Mouse (Mus musculus): Measurements from ENCODE around the gene Pus10. TPM values are rescaled to one million over a fixed set of nuclear protein-coding genes. Genes with fewer than 3 reads are reported as not detected.

Gene Pus10
- total and polyA plus RNA-seq, 3 experiments: 43.4 to 416 (median 52.5) TPM

DNA sequence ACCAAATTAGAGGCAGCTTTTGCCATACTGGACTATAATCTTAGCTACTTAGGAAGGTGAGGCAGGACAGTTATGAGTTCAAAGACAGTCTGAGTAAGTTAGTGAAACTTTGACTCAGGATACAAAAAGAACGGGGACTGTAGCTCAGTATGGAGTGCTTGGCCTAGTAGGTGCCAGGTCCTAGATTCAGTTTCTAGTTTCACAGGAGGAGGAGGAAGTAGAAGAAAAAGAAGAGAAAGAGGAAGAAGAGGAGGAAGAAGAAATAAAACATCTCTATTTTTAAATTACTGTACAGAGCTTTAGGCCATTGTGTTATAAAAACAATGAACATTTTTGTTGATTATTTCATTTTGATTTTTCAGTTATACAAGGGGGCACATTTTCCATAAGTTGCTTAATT is 22.6 kb downstream of the Pus10 start:
- no peak overlapping the region for H3K9ac ChIP-seq (ENCODE audit: control insufficient read depth, low read depth, low read length, poor library complexity, severe bottlenecking)
- H3K79me2 ChIP-seq (ENCODE audit: control insufficient read depth, insufficient read depth, low read length, poor library complexity): no peaks in the 10 kb centered on the region
- no peaks in the 10 kb centered on the region for H3K27me3 ChIP-seq (ENCODE audit: control insufficient read depth in 1 of 2, insufficient read depth in 2 of 2, low read length in 2 of 2)
- TF ChIP-seq MYC (IDR thresholded peaks at IDR 0.05; ENCODE audit: low read depth, low read length): no peak
- no peak for TF ChIP-seq MAX (IDR thresholded peaks at IDR 0.05; ENCODE audit: low read length)
- no peak for TF ChIP-seq NRF1 (IDR thresholded peaks at IDR 0.05; ENCODE audit: insufficient read depth, low read depth, low read length, poor library complexity, severe bottlenecking)
- TF ChIP-seq SMC3 (IDR thresholded peaks at IDR 0.05; ENCODE audit: low read depth, low read length): no peak
- no peak for TF ChIP-seq GABPA (IDR thresholded peaks at IDR 0.05; ENCODE audit: low read depth, low read length)
- no peak for TF ChIP-seq NELFE (IDR thresholded peaks at IDR 0.05; ENCODE audit: low read depth, low read length)
- no peak for TF ChIP-seq RCOR1 (IDR thresholded peaks at IDR 0.05; ENCODE audit: low read depth, low read length)
- TF ChIP-seq CHD1 (IDR thresholded peaks at IDR 0.05; ENCODE audit: low read depth, low read length): no peak
- TF ChIP-seq POLR2AphosphoS5 (IDR thresholded peaks at IDR 0.05; ENCODE audit: borderline replicate concordance, low read depth, low read length): no peak
- TF ChIP-seq BHLHE40 (IDR thresholded peaks at IDR 0.05; ENCODE audit: borderline replicate concordance, low read depth, low read length): no peak
- no peak for TF ChIP-seq JUND (IDR thresholded peaks at IDR 0.05; ENCODE audit: low read depth, low read length)
- no peak for TF ChIP-seq POLR2AphosphoS2 (IDR thresholded peaks at IDR 0.05; ENCODE audit: low read length)
- no peak for TF ChIP-seq USF1 (IDR thresholded peaks at IDR 0.05; ENCODE audit: low read depth, low read length)
- TF ChIP-seq MYB (IDR thresholded peaks at IDR 0.05; ENCODE audit: low read depth, low read length): no peak
- TF ChIP-seq TCF12 (IDR thresholded peaks at IDR 0.05; ENCODE audit: low read depth, low read length): no peak
- no peak for TF ChIP-seq POLR2A (IDR thresholded peaks at IDR 0.05; ENCODE audit: control insufficient read depth in 1 of 2, insufficient read depth in 1 of 2, low read depth in 1 of 2, low read length in 2 of 2, poor library complexity in 1 of 2)
- no peak for TF ChIP-seq SIN3A (IDR thresholded peaks at IDR 0.05; ENCODE audit: low read length)
- TF ChIP-seq HCFC1 (IDR thresholded peaks at IDR 0.05; ENCODE audit: low read depth, low read length): no peak
- TF ChIP-seq ETS1 (IDR thresholded peaks at IDR 0.05; ENCODE audit: low read depth, low read length): no peak
- no peak for TF ChIP-seq E2F4 (IDR thresholded peaks at IDR 0.05; ENCODE audit: borderline replicate concordance, low read depth, low read length)
- peaks cover 4 to 14% of the 10 kb centered on the region in 2 experiments for H3K36me3 ChIP-seq (ENCODE audit: control insufficient read depth in 1 of 2, insufficient read depth in 2 of 2, low read length in 2 of 2)
- no peak overlapping the region for H3K27ac ChIP-seq (ENCODE audit: control insufficient read depth, low read depth, low read length)
- no peaks in the 10 kb centered on the region for H3K4me1 ChIP-seq (ENCODE audit: control insufficient read depth in 1 of 2, insufficient read depth in 2 of 2, low read length in 2 of 2)
- no peak overlapping the region for H3K4me3 ChIP-seq (ENCODE audit: control insufficient read depth in 1 of 2, insufficient read depth in 1 of 2, low read depth in 2 of 2, low read length in 2 of 2)
- peak; percentile 27 for DNase-seq (ENCODE audit: low read depth, low spot score)
- H3K9me3 ChIP-seq (replicated peaks; ENCODE audit: insufficient read depth, low read length): no peaks in the 10 kb centered on the region

- no peak overlapping the region for H3K9ac ChIP-seq (ENCODE audit: control insufficient read depth, low read depth, low read length, poor library complexity, severe bottlenecking)
- DNase-seq (ENCODE audit: low read depth, low spot score): no peak
- H3K27ac ChIP-seq (ENCODE audit: control insufficient read depth, low read depth, low read length): no peak overlapping the region
- H3K9me3 ChIP-seq (replicated peaks; ENCODE audit: insufficient read depth, low read length): no peaks in the 10 kb centered on the region
- peaks cover 7 to 18% of the 10 kb centered on the region in 2 experiments for H3K36me3 ChIP-seq (ENCODE audit: control insufficient read depth in 1 of 2, insufficient read depth in 2 of 2, low read length in 2 of 2)
- H3K79me2 ChIP-seq (ENCODE audit: control insufficient read depth, insufficient read depth, low read length, poor library complexity): peaks cover 7% of the 10 kb centered on the region
- no peak for TF ChIP-seq MAFK (IDR thresholded peaks at IDR 0.05; ENCODE audit: borderline replicate concordance, low read depth, low read length)
- no peak for TF ChIP-seq ZMIZ1 (IDR thresholded peaks at IDR 0.05; ENCODE audit: low read depth, low read length)
- no peak for TF ChIP-seq MAX (IDR thresholded peaks at IDR 0.05; ENCODE audit: low read length)
- TF ChIP-seq CHD2 (IDR thresholded peaks at IDR 0.05; ENCODE audit: low read length): no peak
- TF ChIP-seq CHD1 (IDR thresholded peaks at IDR 0.05; ENCODE audit: low read depth, low read length): no peak
- TF ChIP-seq BHLHE40 (IDR thresholded peaks at IDR 0.05; ENCODE audit: borderline replicate concordance, low read depth, low read length): no peak
- no peak for TF ChIP-seq GABPA (IDR thresholded peaks at IDR 0.05; ENCODE audit: low read depth, low read length)
- TF ChIP-seq RCOR1 (IDR thresholded peaks at IDR 0.05; ENCODE audit: low read depth, low read length): no peak
- TF ChIP-seq RAD21 (IDR thresholded peaks at IDR 0.05; ENCODE audit: low read depth, low read length): no peak
- no peak for TF ChIP-seq UBTF (IDR thresholded peaks at IDR 0.05; ENCODE audit: borderline replicate concordance, insufficient read depth, low read depth, low read length)
- no peak for TF ChIP-seq ZKSCAN1 (IDR thresholded peaks at IDR 0.05; ENCODE audit: low read depth, low read length)
- no peak for TF ChIP-seq SIN3A (IDR thresholded peaks at IDR 0.05; ENCODE audit: low read length)
- no peak for TF ChIP-seq USF2 (IDR thresholded peaks at IDR 0.05; ENCODE audit: borderline replicate concordance in 1 of 2, insufficient read depth in 1 of 2, low read depth in 1 of 2, low read length in 2 of 2)
- H3K4me3 ChIP-seq (ENCODE audit: control insufficient read depth in 1 of 2, insufficient read depth in 1 of 2, low read depth in 2 of 2, low read length in 2 of 2): no peak overlapping the region
- no peaks in the 10 kb centered on the region for H3K27me3 ChIP-seq (ENCODE audit: control insufficient read depth in 1 of 2, insufficient read depth in 2 of 2, low read length in 2 of 2)
- H3K4me1 ChIP-seq (ENCODE audit: control insufficient read depth in 1 of 2, insufficient read depth in 2 of 2, low read length in 2 of 2): peaks cover 2 to 5% of the 10 kb centered on the region in 2 experiments; a peak in 2 of 4 replicates
Measured at GRCm38 (mm10) chr11:23693286-23693685, 27.8 kb downstream of the Pus10 start.

Data from MEL (cell line).